Mouse (Mus musculus): ENCODE results near the gene Ephb2. TPM values are rescaled to one million over a fixed set of nuclear protein-coding genes. Genes with fewer than 3 reads are reported as not detected.

Ephb2 gene
- total RNA-seq, 2 experiments from 2014 or later, result 4.6 to 5.4 TPM

- no peak for DNase-seq
Observed at GRCm38 (mm10) chr4:136800366-136800765, 35.4 kb downstream of the Ephb2 start.

- no peak for DNase-seq
Observed at GRCm38 (mm10) chr4:136797677-136798569, 37.9 kb downstream of the Ephb2 start.

GRCm38 (mm10) chr4:136793320-136793719 lies 42.5 kb downstream of the Ephb2 start:
- DNase-seq, result no peak

- DNase-seq, result peak; percentile 53
Observed at GRCm38 (mm10) chr4:136789821-136790220, 46.0 kb downstream of the Ephb2 start.

- no peak for DNase-seq
Observed at GRCm38 (mm10) chr4:136787357-136787756, 48.4 kb downstream of the Ephb2 start.

- DNase-seq, result no peak
Observed at GRCm38 (mm10) chr4:136786453-136787276, 49.1 kb downstream of the Ephb2 start.

- DNase-seq, result peak; percentile 65
Observed at GRCm38 (mm10) chr4:136783552-136784150, 52.1 kb downstream of the Ephb2 start.

GRCm38 (mm10) chr4:136782579-136782925 lies 53.2 kb downstream of the Ephb2 start:
- no peak for DNase-seq

- peak; percentile 71 for DNase-seq
Observed at GRCm38 (mm10) chr4:136781868-136782578, 53.8 kb downstream of the Ephb2 start.

- no peak for DNase-seq
Observed at GRCm38 (mm10) chr4:136780201-136780895, 55.4 kb downstream of the Ephb2 start.

- DNase-seq, result no peak
Observed at GRCm38 (mm10) chr4:136779156-136779555, 56.6 kb downstream of the Ephb2 start.

- DNase-seq, result peak; percentile 54
Observed at GRCm38 (mm10) chr4:136776471-136776892, 59.3 kb downstream of the Ephb2 start.

- no peak for DNase-seq
Observed at GRCm38 (mm10) chr4:136775903-136776302, 59.9 kb downstream of the Ephb2 start.

GRCm38 (mm10) chr4:136774201-136774600 lies 61.6 kb downstream of the Ephb2 start:
- DNase-seq, result no peak

GRCm38 (mm10) chr4:136772952-136773584 lies 62.7 kb downstream of the Ephb2 start:
- DNase-seq, result no peak

- no peak for DNase-seq
Observed at GRCm38 (mm10) chr4:136772318-136772717, 63.5 kb downstream of the Ephb2 start.

GRCm38 (mm10) chr4:136770718-136771117 lies 65.1 kb downstream of the Ephb2 start:
- no peak for DNase-seq

- DNase-seq, result no peak
Observed at GRCm38 (mm10) chr4:136768499-136768898, 67.3 kb downstream of the Ephb2 start.

GRCm38 (mm10) chr4:136765080-136765479 lies 70.7 kb downstream of the Ephb2 start:
- no peak for DNase-seq

GRCm38 (mm10) chr4:136763349-136763748 lies 72.4 kb downstream of the Ephb2 start:
- no peak for DNase-seq
